Mouse (Mus musculus) thymus, adult 18-20 months (tissue): ENCODE data around the gene Myo5a.
"Not testable (repeated sequence)": the region's sequence is repeated elsewhere in the genome, so short reads cannot be mapped to it uniquely, and the experiment has no call there.

Experiments used
- DNase-seq, 2 experiments: peaks; one replicate each; pipeline ENCODE4 v3.0.0; 2022; ENCODE audit warnings: mixed read lengths in 2 of 2

Myo5a gene

DNA sequence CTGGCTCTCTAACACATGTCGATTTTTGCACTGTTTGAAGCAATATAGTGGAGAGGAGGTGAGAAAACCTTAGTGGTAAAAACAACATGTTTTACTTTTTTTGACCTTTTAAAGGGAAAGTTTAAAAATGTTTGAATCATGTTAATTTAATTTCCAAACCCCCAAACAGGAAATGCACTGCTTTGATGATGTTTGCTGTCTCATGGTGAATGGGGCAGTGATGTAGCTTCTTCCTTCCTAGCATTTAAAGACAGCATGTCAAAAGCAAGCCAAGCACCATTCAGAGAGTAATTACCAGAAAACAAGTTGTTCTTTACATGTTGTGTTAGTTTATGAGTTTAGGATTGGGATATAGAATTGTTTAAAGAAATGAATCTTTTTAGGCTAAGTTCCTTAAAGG lies 138.4 kb downstream of the Myo5a start:
- no peak for DNase-seq

DNA sequence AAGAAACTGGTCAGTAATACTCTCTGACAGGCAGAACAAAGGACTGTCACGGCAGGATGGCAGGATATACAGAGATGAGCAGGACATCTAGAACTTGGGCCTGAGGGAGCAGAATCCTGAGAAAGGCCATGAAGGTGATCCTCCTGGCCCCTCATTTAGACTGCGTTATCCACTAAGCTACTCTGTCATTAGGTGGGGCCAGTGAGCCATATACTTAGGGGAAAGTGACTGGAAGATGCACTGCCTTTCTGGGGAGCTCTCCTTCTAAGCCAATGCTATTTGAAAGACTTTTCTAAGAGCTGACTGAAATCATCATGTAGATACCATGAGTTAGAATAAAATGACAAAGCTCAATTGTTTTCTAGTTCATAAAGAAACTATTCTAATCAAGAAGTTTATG lies 139.5 kb downstream of the Myo5a start:
- no peak for DNase-seq

DNA sequence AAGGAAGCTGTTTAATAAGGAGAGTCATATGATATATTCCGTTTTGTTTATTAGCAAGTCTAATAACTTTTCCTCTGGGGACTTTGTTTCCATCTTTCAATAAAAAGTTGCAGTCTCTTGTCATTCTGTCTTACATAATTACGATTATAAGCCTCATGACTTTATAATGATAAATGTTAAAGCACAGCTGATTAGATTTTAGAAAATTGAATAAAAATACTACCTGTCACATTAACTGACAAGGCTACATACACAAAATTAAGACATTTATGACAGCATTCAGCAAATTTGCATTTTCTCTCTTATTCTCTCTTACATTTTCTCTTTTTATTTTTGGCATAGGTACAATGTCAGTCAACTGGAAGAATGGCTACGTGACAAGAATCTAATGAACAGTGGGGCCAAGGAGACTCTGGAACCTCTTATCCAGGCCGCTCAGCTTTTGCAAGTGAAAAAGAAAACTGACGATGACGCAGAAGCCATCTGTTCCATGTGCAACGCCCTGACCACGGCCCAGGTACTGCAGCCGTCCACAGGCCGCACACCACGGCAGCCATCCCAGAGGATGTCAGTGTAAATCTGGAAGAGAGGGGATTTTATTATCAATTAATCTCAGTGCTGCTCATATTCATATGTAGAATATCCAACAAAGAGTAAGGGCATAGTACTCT lies 144.1 kb downstream of the Myo5a start:
- DNase-seq, result no peak

DNA sequence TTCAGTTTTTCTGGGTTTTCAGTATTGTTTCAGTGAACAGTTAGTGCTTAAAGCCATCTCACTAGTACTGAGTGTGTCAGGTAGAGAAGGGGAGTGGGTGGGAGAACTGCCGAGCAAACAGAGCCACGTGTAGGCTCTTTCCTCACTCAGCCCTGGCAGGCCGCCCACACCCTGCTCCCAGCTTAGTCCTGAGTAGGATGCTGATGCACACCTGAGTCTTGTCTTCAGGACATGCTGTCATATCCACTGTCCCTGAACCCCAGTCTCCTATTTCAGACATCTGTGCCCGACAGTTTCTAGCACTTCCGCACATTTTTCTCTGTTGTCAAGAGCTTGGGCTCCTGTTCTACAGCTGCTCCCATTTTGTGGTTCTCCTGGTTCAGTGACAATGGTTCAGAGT lies 149.1 kb downstream of the Myo5a start:
- DNase-seq, result no peak

DNA sequence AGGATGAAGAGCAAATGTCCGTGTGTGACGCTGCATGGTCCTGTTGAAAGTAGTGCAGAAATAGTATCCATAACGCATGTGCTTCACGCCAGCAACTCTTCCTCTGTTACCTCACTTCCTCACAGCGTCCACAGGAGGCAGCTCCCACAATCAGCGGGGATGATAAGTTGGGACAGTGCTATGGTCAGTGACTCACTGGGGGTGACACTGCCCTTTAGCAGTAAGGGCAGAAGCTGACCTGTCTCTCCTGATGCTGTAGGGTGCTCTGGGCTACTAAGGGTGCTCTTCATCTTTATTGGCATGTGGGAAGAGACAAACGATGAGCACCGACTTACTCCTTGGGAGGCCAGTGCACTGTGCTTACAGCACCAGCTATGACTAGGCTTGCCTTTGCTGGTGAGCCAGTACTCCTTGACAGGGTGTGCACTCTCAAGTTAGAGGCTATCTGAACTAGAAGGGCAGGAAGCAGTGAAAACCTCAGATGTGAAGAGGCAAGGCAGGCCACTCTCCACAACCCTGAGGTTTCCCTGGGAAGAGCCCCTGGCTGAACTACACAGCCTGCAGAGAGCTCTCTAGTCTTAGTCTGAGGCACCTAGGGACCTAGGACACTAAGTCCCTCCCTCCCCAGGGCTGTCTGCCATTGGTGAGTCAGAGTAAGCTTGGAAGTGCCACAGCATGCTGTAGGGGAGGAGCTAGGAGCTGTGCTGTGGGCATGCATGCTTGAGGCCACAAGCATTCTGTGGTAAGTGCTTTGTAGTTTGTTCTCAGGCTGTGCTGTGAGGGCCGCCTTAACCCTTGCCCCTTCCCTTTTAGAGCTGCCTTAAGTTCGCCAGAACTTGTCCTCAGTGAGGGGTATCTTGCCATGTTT lies 150.8 kb downstream of the Myo5a start:
- DNase-seq, result no peak

DNA sequence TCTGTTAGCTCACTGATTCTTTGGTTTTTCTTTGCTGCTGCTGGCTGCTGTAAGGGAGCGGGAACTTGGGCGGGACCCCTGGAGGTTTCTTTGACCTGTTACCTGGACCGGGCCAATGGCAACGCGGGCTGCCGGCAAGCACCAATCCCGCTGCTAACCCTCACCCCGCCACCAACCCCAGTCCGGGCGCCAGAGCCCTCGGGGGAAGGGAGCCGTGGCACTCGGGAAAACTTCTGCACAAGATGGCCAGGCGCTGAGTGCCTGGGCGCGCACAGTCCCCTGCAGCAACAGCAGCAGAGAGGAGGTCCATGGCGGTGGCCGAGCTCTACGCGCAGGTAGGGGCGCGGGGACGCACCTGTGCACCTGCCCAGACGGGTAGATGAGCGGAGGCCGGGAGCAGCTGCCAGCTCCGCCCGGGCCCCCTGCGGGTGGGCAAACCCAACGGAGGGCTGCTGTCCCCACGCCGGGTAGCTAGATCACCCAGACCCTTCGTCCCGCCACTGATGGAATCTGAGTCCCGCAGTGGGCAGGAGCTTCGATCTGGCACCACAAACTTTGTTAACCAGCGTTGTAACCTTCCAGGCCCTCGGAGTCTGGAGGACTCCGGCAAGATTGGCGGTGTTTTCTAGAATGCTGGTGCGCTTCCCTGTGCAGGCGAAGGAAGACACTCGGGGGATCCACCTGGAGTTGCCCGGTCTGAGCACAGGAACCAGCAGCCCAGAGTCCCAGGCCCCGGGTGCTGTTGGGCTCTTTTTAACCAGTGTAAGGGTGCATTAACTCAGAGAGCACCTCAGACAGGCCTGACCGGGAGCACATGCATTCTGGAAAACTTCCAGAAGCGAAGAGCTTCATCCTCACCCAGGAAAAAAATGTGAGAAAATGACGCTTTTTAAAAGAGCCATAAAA lies 161.3 kb downstream of the Myo5a start, which contains the start of gene Myo5c:
Gene Myo5c, plus strand, starts transcription at position 180 of the 906 bp plus-strand sequence.
- DNase-seq, result no peak

DNA sequence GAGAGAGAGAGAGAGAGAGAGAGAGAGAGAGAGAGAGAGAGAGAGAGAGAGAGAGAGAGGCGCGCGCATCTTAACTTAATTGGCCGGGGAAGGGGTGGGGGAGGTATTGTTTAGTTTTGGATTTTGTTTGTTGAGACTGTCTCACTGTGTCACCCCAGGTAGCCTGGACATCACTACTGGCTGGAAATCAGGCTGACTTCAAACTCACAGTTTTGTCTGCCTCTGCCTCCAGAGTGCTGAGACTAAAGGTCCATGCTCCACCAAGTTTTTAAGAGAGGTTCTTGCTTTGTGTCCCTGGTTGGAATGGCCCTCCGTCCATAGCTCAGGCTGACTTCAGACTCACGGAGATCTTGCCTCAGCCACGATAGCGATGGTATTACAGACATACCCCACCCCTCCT lies 162.0 kb downstream of the Myo5a start:
- DNase-seq, result no peak

DNA sequence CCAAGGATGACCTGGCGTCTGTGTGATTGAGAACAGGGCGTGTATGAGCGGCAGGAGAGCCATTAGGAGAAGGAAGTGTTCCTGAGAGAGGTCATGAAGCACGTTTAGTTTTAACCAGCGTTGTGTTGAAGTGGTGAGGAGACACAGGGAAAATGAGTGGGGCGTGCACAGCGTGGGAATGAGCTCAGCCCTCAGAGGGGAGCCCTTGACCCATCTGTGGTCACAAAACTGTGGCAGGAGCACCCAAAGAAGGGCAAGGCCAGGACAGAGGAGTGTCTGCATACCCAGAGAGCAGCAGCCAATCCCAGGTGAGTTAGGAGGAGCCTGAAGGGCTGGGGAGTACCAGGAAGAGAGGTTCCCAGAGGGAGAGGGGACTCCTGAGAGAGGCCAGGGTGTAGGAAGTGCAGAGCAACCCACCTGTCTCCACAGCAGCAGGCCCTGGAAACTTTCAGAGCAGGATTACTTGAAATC lies 163.5 kb downstream of the Myo5a start:
- no peak for DNase-seq

DNA sequence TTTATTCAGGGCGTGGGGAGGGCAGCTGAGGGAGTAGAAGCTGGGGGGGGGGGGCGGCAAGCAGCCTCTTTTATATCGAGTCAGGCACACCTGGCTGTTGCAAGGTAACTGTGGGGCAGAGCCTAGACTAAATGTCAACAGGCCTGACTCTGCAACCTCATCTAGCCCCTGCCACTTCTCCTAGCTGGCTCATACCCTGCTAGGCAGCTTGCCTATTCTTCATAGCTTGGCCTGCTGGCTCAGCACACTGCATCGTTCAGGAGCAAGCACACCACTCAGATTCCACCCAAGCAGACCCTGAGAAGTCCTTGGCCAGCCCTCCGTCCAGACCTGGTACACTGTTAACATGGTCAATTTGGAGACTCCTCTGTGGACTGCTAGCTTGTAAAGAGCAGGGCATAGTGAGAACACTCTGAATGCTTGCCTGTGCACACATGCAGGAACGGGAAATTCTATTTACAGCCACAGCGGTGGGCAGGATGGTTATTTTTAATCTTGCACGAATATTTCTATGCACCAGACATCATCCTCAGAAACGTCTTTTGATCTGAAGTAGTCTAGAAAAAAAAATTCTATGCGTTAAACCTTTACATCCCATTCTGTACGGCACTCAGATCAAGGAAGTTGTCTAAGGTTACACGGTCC lies 164.3 kb downstream of the Myo5a start:
- no peak for DNase-seq

DNA sequence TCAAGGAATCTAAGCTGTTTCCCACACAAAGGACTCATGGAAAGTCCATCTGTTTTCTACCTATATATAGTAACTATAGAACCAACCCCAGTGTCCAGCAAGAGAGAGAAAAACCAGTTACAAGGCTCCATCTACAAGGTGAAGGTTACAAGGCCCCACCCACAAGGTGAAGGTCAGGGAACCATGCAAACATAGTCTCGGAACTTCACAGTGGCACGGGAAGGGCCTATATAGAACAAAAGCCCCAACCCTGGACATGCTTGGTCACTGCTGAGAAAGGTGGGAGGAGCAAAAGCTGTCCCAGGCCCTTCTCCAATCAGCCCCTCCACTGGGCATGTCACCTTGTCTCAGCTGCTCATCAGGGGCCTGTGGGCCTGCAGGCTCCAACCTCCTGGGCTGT lies 164.9 kb downstream of the Myo5a start:
- DNase-seq, result no peak

DNA sequence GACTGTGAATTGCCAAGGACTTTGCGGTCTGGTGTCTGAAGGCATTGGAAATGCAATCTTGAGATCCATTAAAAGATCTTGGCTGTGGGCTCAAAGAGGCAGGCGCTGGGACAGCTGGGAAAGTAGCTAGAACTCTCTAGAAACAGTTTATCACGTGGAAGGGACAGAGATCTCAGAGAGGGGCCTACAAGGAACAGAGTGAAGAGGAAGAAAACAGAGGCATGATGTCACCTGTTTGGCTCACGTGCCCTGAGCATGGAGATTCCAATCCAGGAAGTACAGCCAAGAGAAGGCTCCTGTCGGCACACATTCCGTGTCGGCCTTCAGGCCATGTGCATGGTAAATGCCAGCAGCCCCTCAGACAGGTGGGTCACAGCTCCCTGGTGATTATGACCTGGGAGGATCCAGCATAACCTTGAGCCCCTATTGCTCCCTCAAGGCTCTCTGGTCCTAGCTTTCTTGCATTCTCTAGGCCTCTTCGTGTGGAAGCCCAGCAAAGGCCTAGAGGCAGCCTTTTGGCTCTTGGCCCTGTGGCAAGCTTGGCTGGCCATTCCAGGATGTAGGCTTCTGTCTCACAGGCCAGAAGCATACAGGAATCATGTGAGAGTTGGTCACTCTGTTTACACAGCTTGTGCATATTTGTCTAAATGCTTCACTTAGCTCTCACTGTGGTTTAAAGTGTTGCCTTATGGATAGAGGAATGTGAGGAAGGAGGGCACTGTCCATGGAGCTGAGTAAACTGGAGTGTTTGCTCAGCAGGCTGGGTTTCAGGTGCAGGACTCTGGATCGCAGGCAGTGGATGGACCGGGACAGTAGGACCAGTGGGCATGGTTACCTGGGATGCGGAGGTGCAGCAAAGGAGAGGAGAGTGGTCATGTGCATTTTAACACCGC lies 165.8 kb downstream of the Myo5a start:
- DNase-seq, result no peak

DNA sequence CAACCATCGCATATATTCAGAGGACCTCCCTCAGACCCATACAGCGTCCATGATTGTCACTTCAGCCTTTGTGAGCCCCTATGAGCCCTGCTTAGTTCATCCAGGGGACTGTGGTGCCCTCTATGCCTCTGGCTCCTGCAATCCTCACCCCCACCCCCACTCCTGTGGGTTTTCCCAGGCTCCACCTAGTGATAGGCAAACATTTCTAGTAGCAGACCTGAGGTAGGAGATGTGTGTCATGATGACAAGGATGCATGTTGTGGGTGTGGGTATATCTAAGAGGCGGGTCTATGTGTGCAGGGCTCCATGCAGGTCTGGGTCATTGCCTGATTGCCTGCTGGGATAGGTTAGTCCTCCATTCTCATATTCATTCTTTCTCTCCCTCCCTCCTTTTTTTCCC lies 167.4 kb downstream of the Myo5a start:
- no peak for DNase-seq

DNA sequence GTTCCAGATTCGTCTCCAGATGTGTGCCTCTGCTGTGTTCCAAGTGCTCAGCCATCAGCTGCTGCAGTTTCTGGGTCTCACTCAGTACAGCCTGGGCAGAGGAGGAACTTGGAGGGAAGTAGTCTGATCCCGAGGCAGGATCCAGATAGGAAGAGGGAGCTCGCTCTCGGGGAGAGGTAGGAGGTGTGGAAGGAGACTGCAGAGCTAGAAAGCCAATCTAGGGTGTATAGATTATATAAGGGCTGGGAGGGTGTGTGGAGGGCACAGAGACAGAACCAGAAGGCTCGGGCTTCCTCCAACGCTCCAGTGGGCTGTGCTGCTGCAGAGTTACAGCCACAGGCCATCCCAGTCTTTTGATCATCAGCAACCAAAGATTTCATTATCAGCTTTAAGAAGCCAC lies 172.2 kb downstream of the Myo5a start:
- DNase-seq, result no peak

DNA sequence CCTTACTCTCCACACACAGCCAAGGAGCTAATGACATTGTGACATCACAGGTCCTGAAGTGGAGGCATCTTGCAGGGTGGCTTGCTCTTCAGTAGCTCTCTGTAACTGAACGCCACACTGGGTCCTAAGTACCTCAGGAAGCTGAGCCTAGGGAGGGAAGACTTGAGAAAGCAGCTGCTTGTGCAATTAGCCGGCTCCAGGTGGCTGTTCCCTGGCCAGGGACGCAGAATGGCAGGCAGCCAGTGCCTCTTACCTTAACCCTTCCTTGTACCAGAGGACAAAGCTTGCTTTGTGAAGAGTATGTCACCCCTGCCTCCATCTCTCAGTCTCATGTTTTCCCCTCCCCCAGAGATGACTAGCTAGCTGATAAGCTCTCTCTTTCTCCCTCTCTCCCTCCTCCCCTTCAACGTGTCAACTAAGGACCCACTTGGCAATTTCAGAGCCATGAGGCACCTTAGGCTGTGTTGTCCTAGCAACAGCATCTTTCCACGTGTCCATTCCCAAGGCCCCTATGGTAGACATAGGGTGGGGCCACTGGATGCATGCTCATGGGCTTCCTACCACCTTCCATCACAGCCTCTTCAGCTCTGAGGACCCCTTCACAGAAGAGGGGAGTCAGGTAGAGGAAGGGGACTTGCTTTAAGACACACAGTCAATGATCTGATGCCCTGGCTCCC lies 173.1 kb downstream of the Myo5a start:
- no peak for DNase-seq

DNA sequence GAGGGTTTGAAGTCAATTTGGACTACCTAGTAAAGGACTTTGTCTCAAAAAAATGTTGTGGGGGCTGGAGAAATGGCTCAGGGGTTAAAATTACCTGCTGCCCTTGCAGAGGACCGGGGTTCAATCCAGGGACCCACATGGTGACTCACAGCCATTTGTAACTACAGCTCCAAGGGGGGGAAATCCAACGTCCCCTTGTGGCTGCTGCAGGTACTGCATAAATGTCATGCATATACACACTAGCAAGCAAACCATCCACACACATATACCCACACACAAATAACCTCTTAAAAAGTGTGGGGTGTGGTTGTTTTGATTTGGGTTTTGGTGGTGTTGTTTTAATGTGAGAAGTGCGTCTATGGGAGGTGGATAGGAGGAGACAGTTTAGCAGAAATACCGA lies 173.7 kb downstream of the Myo5a start:
- DNase-seq, result no peak

DNA sequence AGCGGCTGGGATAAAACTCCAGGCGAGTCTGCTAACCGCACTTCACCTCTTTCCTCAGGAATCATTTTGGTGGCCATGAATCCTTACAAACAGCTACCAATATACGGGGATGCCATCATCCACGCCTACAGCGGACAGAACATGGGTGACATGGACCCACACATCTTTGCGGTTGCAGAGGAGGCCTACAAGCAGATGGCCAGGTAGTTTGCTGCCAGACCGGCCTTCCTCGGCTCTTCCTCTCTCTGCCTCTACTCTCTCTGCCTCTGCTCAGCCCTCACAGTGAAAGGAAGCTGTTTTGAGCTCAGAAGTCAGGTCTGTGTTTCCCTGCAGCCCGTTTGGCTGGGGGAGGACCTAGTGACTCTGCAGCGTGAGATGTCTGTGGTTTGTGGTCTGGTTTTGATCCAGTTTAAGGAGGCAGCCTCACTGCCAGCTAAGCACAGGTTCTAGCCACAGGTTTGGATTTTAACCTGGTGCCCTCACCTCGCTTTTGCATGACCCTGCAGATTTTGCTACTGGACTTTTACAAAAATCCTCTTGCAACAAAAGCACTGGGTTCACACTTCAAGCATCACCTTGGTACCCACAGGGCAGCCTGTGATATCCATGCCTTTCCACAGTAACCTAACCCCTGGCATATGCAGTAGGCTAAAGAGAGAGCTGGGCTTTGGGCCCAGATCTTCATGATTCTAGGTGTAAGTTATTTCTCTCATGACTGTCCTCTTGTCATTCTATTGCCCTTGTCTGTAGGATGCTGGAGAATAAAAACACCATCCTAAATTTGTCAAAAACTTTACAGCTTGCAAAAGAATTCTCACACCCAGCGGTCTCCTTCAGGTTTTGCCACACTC lies 175.5 kb downstream of the Myo5a start:
- DNase-seq, result no peak

DNA sequence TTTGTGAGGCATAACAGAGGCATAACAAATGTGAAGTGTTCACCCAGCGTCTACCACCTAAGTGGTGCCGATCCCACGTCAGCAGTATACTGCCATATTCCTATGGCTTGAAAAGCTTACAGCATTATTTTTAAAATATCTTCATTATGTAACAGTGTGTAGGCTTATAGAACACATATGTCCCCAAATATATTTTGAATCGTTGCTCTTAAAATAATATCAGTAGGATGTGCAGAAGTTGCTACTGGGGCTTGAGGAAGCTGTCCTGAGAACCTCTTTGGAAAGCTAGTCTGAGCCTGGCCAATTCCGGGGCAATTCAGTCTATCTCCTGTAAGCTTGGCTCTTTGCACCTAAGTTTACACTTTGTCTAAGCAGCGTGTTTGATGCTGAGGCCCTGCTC lies 177.1 kb downstream of the Myo5a start:
- no peak for DNase-seq

DNA sequence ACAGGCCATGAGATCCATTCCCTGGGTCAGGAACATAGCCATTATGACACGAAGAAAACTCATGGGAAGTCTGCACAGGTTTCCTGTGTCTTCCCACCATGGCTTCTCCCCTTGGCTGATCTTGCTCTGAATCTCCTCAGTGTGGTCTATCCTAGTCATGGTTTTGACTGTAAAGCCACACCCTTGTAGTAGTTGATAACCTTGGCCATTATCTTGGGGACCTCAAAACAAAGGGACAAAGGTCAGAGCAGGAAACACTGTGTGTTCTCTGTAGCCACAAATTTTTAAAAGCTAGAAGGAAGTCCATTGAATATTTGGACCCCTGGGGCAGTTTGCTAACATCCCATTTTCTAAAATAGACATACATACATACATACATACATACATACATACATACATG lies 177.5 kb downstream of the Myo5a start:
- DNase-seq, result no peak

DNA sequence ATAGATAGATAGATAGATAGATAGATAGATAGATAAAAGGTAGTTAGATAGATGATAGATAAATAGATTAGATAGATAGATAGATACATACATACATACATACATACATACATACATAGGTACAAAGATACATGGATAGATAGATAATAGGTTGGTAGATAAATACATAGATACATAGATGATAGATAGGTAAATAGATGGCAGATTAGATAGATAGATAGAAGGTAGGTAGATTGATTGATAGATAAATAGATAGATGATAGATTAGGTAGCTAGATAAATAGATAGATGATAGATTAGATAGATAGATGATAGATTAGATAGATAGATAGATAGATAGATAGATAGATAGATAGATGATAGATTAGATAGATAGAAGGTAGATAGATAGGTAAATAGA lies 178.1 kb downstream of the Myo5a start:
- no peak for DNase-seq

DNA sequence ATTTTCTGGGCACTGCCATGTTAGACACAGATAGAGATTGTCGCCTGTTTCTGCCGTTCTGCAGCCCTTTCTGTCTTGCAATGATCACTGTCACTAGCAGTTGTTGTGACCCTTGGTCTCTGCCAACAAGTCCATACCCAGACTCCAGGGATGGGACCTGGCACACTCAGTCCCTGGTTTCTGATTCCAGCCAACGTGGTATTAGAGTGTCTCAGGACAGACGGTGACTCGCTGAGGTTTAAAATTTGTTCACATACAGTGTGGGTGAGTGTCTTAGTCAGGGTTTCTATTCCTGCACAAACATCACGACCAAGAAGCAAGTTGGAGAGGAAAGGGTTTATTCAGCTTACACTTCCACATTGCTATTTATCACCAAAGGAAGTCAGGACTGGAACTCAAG lies 182.3 kb downstream of the Myo5a start:
- not testable (repeated sequence) for DNase-seq
